Mouse (Mus musculus): ENCODE results near the gene Bcl7b. TPM values are rescaled to one million over a fixed set of nuclear protein-coding genes. Genes with fewer than 3 reads are reported as not detected.

Bcl7b gene
- polyA plus RNA-seq, 1 experiment: 50.3 TPM

DNA sequence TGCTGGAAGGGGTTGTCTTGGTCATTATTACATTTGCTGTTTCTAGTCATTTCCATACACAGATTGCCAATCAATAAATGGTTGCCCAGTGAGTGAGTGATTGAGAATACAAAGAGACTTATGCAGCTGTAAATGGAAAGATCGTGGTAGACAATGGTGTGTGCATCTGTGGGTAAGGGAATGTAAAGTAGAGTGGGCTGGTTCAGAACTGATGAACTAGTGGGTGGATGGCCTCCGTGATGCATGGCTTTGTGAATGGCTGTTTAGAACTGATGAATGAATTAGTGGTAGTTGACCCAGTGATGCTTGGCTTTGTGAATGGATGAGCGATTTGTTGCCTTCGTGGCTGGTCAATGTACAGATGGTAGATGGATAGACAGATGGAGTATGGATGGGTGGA, 38.3 kb upstream of the Bcl7b start:
- TF ChIP-seq CEBPB (IDR thresholded peaks at IDR 0.05; ENCODE audit: low read depth): no peak
- TF ChIP-seq MYOG (IDR thresholded peaks at IDR 0.05; ENCODE audit: control insufficient read depth, extremely low read depth, insufficient read length): no peak
- no peak for TF ChIP-seq MYOD1 (IDR thresholded peaks at IDR 0.05; ENCODE audit: control insufficient read depth, insufficient read length, low read depth)
- no peak for TF ChIP-seq CTCF (IDR thresholded peaks at IDR 0.05; ENCODE audit: control insufficient read depth, insufficient read depth, insufficient read length)
- no peak for TF ChIP-seq USF1 (IDR thresholded peaks at IDR 0.05; ENCODE audit: low read depth)
- no peak for TF ChIP-seq MAX (IDR thresholded peaks at IDR 0.05)
- TF ChIP-seq FOSL1 (IDR thresholded peaks at IDR 0.05; ENCODE audit: insufficient read depth, low read length, poor library complexity, severe bottlenecking): no peak

DNA sequence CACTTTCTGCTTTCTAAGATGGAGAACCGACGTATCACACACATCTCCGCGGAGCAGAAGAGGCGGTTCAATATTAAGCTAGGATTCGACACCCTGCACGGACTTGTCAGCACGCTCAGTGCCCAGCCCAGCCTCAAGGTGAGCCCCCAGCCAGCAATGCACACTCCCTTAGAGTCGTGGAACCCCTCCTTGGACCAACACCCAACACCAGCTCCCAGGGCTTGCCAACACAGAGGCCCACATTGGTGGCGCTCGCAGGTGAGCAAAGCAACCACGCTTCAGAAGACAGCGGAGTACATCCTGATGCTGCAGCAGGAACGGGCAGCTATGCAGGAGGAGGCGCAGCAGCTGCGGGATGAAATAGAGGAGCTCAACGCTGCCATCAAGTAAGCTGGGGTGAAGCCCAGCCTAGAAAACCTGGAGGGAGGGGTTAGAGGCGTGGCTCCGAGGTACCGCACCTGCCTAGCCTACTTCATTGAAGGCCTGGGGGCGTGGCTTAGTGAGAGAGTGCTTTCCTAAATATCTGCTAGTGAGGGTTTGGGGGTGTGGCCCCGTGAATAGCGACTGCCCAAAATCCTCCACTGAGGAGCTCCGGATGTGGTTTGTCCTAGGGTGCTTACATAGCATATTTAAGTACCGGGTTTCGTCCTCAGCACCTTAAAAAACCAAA, 34.2 kb upstream of the Bcl7b start:
- H3K27me3 ChIP-seq (ENCODE audit: control insufficient read depth, insufficient read depth, insufficient read length): peaks cover 42% of the 10 kb centered on the region
- TF ChIP-seq CTCF (IDR thresholded peaks at IDR 0.05; ENCODE audit: control insufficient read depth, insufficient read depth, insufficient read length) (no peak), MAX (IDR thresholded peaks at IDR 0.05) (no peak), USF1 (IDR thresholded peaks at IDR 0.05; ENCODE audit: low read depth) (no peak), CEBPB (IDR thresholded peaks at IDR 0.05; ENCODE audit: low read depth) (no peak), MYOG (IDR thresholded peaks at IDR 0.05; ENCODE audit: control insufficient read depth, extremely low read depth, insufficient read length) (no peak), MYOD1 (IDR thresholded peaks at IDR 0.05; ENCODE audit: control insufficient read depth, insufficient read length, low read depth) (no peak), FOSL1 (IDR thresholded peaks at IDR 0.05; ENCODE audit: insufficient read depth, low read length, poor library complexity, severe bottlenecking) (no peak)
- H3K79me3 ChIP-seq (ENCODE audit: low read depth): no peaks in the 10 kb centered on the region
- H3K36me3 ChIP-seq (ENCODE audit: control insufficient read depth, insufficient read depth): no peaks in the 10 kb centered on the region
- H3K4me3 ChIP-seq (ENCODE audit: insufficient read depth, poor library complexity, severe bottlenecking): no peak overlapping the region
- H3ac ChIP-seq (ENCODE audit: control insufficient read depth, insufficient read length, low read depth): no peak overlapping the region
- no peaks in the 10 kb centered on the region for H3K79me2 ChIP-seq (ENCODE audit: control insufficient read depth, insufficient read depth)

More for the DNA sequence above, 38.3 kb upstream of the Bcl7b start:
- Histone ChIP-seq H3K79me2 (ENCODE audit: control insufficient read depth, insufficient read depth) (no peaks in the 10 kb centered on the region), H3ac (ENCODE audit: control insufficient read depth, insufficient read length, low read depth) (no peak overlapping the region), H3K36me3 (ENCODE audit: control insufficient read depth, insufficient read depth) (no peaks in the 10 kb centered on the region), H3K27me3 (ENCODE audit: control insufficient read depth, insufficient read depth, insufficient read length) (peaks cover 66% of the 10 kb centered on the region), H3K79me3 (ENCODE audit: low read depth) (no peaks in the 10 kb centered on the region), H3K4me3 (ENCODE audit: insufficient read depth, poor library complexity, severe bottlenecking) (no peak overlapping the region)

DNA sequence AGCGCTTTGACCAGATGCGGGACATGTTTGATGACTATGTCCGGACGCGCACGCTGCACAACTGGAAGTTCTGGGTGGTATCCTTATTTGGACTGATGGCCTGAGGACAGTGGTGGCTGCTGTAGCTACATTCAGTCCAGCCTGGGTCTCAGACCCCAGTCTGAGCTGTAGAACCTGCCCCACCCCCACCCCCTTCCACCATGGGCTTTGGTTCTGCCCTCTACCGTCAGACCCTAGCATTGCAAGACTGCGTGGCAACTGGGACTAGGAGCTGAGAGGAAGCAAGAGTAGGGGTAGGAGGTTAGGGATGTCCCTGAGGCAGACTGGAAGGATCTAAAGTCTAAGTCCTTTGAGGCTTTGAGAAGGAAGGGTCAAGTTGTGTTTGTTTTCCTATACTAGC, 33.5 kb upstream of the Bcl7b start:
- no peak overlapping the region for H3K4me3 ChIP-seq (ENCODE audit: insufficient read depth, poor library complexity, severe bottlenecking)
- peaks cover 37% of the 10 kb centered on the region for H3K27me3 ChIP-seq (ENCODE audit: control insufficient read depth, insufficient read depth, insufficient read length)
- H3K79me2 ChIP-seq (ENCODE audit: control insufficient read depth, insufficient read depth): no peaks in the 10 kb centered on the region
- H3K36me3 ChIP-seq (ENCODE audit: control insufficient read depth, insufficient read depth): no peaks in the 10 kb centered on the region
- H3ac ChIP-seq (ENCODE audit: control insufficient read depth, insufficient read length, low read depth): no peak overlapping the region
- TF ChIP-seq CEBPB (IDR thresholded peaks at IDR 0.05; ENCODE audit: low read depth): no peak
- no peak for TF ChIP-seq MAX (IDR thresholded peaks at IDR 0.05)
- no peak for TF ChIP-seq CTCF (IDR thresholded peaks at IDR 0.05; ENCODE audit: control insufficient read depth, insufficient read depth, insufficient read length)
- no peak for TF ChIP-seq MYOG (IDR thresholded peaks at IDR 0.05; ENCODE audit: control insufficient read depth, extremely low read depth, insufficient read length)
- TF ChIP-seq USF1 (IDR thresholded peaks at IDR 0.05; ENCODE audit: low read depth): no peak
- TF ChIP-seq MYOD1 (IDR thresholded peaks at IDR 0.05; ENCODE audit: control insufficient read depth, insufficient read length, low read depth): no peak
- TF ChIP-seq FOSL1 (IDR thresholded peaks at IDR 0.05; ENCODE audit: insufficient read depth, low read length, poor library complexity, severe bottlenecking): no peak
- no peaks in the 10 kb centered on the region for H3K79me3 ChIP-seq (ENCODE audit: low read depth)

DNA sequence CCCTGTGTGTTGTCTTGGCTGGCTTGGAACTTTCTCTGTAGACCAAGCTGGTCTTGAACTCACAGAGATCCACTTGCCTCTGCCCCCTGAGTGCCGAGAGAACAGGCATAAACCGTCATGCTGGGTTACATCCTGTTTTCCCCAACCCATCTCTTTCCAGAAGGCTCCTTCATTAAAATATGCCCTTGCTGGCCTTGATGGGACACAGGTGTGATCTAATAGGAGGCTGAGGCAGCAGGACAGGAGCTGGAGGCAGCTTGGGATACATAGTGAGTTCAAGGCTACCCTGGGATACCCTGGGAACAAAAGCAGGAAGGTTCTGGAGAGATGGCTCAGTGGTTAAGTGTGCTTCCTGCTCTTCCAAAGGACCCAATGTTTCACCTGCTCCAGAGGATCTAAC, 28.2 kb upstream of the Bcl7b start:
- TF ChIP-seq USF1 (IDR thresholded peaks at IDR 0.05; ENCODE audit: low read depth) (no peak), CEBPB (IDR thresholded peaks at IDR 0.05; ENCODE audit: low read depth) (no peak), MAX (IDR thresholded peaks at IDR 0.05) (no peak), FOSL1 (IDR thresholded peaks at IDR 0.05; ENCODE audit: insufficient read depth, low read length, poor library complexity, severe bottlenecking) (no peak), CTCF (IDR thresholded peaks at IDR 0.05; ENCODE audit: control insufficient read depth, insufficient read depth, insufficient read length) (no peak), MYOD1 (IDR thresholded peaks at IDR 0.05; ENCODE audit: control insufficient read depth, insufficient read length, low read depth) (no peak), MYOG (IDR thresholded peaks at IDR 0.05; ENCODE audit: control insufficient read depth, extremely low read depth, insufficient read length) (no peak)
- Histone ChIP-seq H3K79me2 (ENCODE audit: control insufficient read depth, insufficient read depth) (no peaks in the 10 kb centered on the region), H3ac (ENCODE audit: control insufficient read depth, insufficient read length, low read depth) (no peak overlapping the region), H3K27me3 (ENCODE audit: control insufficient read depth, insufficient read depth, insufficient read length) (peaks cover 21% of the 10 kb centered on the region), H3K4me3 (ENCODE audit: insufficient read depth, poor library complexity, severe bottlenecking) (no peak overlapping the region), H3K79me3 (ENCODE audit: low read depth) (no peaks in the 10 kb centered on the region), H3K36me3 (ENCODE audit: control insufficient read depth, insufficient read depth) (no peaks in the 10 kb centered on the region)

DNA sequence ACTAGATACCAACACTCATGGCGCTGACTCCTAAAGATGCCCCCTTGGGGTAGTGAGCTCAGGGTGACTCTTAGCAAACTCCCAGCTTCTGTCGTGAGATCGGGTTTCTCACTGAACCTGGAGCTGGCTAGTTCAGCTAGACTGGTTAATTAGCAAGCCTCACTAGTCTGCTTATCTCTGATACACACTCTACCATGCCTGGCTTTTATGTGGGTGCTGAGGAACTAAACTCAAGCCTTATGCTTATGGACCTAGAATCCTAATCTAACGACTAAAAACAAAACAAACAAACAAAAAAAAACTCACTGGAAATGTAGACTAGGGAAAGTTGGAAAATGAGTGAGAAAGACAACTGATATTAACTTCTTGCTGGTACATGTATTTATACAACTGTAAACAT, 23.6 kb upstream of the Bcl7b start:
- H3K79me3 ChIP-seq (ENCODE audit: low read depth): no peaks in the 10 kb centered on the region
- TF ChIP-seq CEBPB (IDR thresholded peaks at IDR 0.05; ENCODE audit: low read depth) (no peak), CTCF (IDR thresholded peaks at IDR 0.05; ENCODE audit: control insufficient read depth, insufficient read depth, insufficient read length) (no peak), MYOG (IDR thresholded peaks at IDR 0.05; ENCODE audit: control insufficient read depth, extremely low read depth, insufficient read length) (no peak)
- peaks cover 21% of the 10 kb centered on the region for H3K27me3 ChIP-seq (ENCODE audit: control insufficient read depth, insufficient read depth, insufficient read length)
- no peak overlapping the region for H3K4me3 ChIP-seq (ENCODE audit: insufficient read depth, poor library complexity, severe bottlenecking)
- no peaks in the 10 kb centered on the region for H3K79me2 ChIP-seq (ENCODE audit: control insufficient read depth, insufficient read depth)
- H3ac ChIP-seq (ENCODE audit: control insufficient read depth, insufficient read length, low read depth): no peak overlapping the region
- H3K36me3 ChIP-seq (ENCODE audit: control insufficient read depth, insufficient read depth): no peaks in the 10 kb centered on the region

DNA sequence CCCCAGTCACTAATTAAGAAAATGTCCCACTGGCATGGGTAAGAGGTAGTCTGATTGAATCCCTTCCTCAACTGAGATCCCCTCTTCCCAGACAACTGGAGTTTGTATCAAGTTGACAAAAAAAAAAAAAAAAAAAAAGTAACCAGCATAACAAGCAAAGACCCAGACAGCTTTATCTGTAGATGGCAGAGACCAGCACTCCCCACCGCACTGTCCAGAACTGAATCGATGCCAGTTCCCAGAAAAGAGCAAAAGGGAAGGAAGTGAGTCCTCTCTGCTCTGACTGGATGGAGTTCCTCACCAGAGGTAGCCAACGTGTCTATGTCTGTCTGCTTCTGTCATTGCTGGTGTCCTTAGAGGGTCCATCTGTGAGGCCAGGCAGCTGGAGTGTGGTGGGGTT, 22.6 kb upstream of the Bcl7b start:
- H3K79me3 ChIP-seq (ENCODE audit: low read depth): peaks cover 4% of the 10 kb centered on the region

More for the DNA sequence above, 22.6 kb upstream of the Bcl7b start:
- Histone ChIP-seq H3K79me2 (ENCODE audit: control insufficient read depth, insufficient read depth) (peaks cover 10% of the 10 kb centered on the region), H3K4me3 (ENCODE audit: insufficient read depth, poor library complexity, severe bottlenecking) (no peak overlapping the region), H3ac (ENCODE audit: control insufficient read depth, insufficient read length, low read depth) (no peak overlapping the region), H3K27me3 (ENCODE audit: control insufficient read depth, insufficient read depth, insufficient read length) (peaks cover 21% of the 10 kb centered on the region), H3K36me3 (ENCODE audit: control insufficient read depth, insufficient read depth) (no peaks in the 10 kb centered on the region)
- TF ChIP-seq MAX (IDR thresholded peaks at IDR 0.05): no peak
- TF ChIP-seq CTCF (IDR thresholded peaks at IDR 0.05; ENCODE audit: control insufficient read depth, insufficient read depth, insufficient read length): no peak
- TF ChIP-seq USF1 (IDR thresholded peaks at IDR 0.05; ENCODE audit: low read depth): no peak
